Mouse (Mus musculus): ENCODE data around the gene Nlgn2.

DNA sequence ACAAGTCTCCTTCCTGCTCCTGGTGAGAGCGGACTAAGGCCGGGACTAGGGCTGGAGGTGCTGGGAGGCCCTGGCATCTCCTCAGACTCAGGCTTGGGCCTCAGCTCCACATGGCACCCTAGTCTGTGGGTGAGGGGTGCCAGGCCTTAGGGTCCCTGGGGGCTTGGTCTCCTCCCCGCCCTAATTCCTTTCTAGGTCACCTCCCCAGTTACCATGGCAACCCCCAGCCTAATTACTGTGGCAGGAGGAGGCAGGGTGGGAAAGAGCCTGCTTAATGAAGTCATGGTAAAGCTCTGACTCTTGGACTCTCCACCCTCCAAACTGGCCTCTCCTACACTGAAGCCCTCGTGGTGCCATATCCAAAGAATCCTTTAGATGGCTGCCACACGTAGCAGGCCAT, 8.8 kb downstream of the Nlgn2 start:
- TF ChIP-seq GATA1 (IDR thresholded peaks at IDR 0.05; ENCODE audit: borderline replicate concordance, low read length) (no peak), FLI1 (IDR thresholded peaks at IDR 0.05; ENCODE audit: low read length) (no peak)
